Mouse (Mus musculus): ENCODE measurements around the gene H2-Aa.

- no peak for TF ChIP-seq POLR2A (IDR thresholded peaks at IDR 0.05; ENCODE audit: borderline replicate concordance, insufficient read depth, low read length)
- no peak for TF ChIP-seq CTCF (IDR thresholded peaks at IDR 0.05; ENCODE audit: borderline replicate concordance, insufficient read depth, low read depth, low read length)
Measured at GRCm38 (mm10) chr17:34295307-34295706, 7.7 kb upstream of the H2-Aa start.

Measured in cerebellum, adult 2 months (tissue).